Mouse (Mus musculus): ENCODE measurements around the gene Olfr1410. TPM values are rescaled to one million over a fixed set of nuclear protein-coding genes. Genes with fewer than 3 reads are reported as not detected.

The Olfr1410 gene
- polyA plus RNA-seq, 1 experiment from 2014 or later: not detected

DNA sequence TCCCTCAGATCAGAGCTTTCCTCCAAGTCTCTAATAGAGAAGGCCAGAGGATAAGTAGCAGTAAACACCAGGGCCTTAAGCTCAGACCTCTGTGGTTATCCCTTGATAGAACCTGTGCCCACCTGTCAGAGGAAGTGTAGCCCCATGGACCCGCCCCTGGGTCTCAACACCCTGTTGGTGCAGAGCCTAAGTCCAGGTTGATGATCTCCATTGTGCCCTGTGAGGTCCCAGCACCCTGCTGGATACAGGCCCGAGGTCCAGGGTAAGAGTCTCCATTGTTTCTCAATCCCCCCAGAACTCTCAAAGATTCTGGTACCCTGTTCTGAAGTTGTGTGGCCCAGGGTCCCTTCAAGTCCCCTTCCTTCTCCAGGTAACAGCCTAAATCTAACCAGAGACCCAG is 40.5 kb downstream of the Olfr1410 start:
- no peak for DNase-seq (ENCODE audit: extremely low spot score, low spot score)
- WGBS: 58% methylated on average over 2 of the region's 2 CpGs

DNA sequence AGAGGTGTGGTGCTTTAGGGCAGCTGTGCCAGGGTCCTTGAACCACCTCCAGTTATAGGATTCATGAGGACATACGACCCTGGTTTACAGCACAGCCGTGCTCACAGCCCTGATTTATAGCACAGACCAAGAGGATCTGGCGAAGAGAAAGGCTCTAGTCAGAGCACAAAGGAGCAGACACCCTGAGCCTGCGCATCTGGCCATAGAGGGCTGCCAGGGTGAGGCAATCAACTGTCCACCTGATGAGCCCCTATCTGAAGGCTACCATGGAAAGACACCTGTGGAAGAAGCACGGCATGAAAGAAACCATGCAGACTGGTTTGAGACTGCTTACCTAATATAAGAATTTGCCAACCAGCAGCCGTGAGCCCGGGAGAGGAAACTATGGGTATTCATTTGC is 41.0 kb downstream of the Olfr1410 start:
- peaks cover 18% of the 10 kb centered on the region; the same call in 1 of the 2 replicates for H3K27me3 ChIP-seq (ENCODE audit: poor library complexity, severe bottlenecking)
- no peak for DNase-seq (ENCODE audit: extremely low spot score, low spot score)
- H3K27ac ChIP-seq: no peak overlapping the region
- WGBS: 84% methylated on average over 7 of the region's 7 CpGs
- H3K9me3 ChIP-seq: no peaks in the 10 kb centered on the region
- no peaks in the 10 kb centered on the region for H3K36me3 ChIP-seq (replicated peaks)
- H3K4me1 ChIP-seq: peaks cover 32% of the 10 kb centered on the region
- H3K4me3 ChIP-seq: no peak overlapping the region

More for the DNA sequence above, 40.5 kb downstream of the Olfr1410 start:
- H3K4me3 ChIP-seq: no peak overlapping the region
- peaks cover 18% of the 10 kb centered on the region; the same call in 1 of the 2 replicates for H3K27me3 ChIP-seq (ENCODE audit: poor library complexity, severe bottlenecking)
- H3K36me3 ChIP-seq (replicated peaks): no peaks in the 10 kb centered on the region
- H3K9me3 ChIP-seq: no peaks in the 10 kb centered on the region
- peaks cover 29% of the 10 kb centered on the region for H3K4me1 ChIP-seq
- H3K27ac ChIP-seq: no peak overlapping the region

GRCm38 (mm10) chr1:92647026-92647425 is 41.4 kb downstream of the Olfr1410 start:
- no peak for DNase-seq (ENCODE audit: extremely low spot score, low spot score)
- H3K4me1 ChIP-seq: peaks cover 34% of the 10 kb centered on the region
- H3K9me3 ChIP-seq: no peaks in the 10 kb centered on the region
- peaks cover 18% of the 10 kb centered on the region; the same call in 1 of the 2 replicates for H3K27me3 ChIP-seq (ENCODE audit: poor library complexity, severe bottlenecking)
- H3K27ac ChIP-seq: no peak overlapping the region
- no peak overlapping the region for H3K4me3 ChIP-seq
- no peaks in the 10 kb centered on the region for H3K36me3 ChIP-seq (replicated peaks)
- WGBS: 82% methylated on average over 4 of the region's 4 CpGs

- Histone ChIP-seq H3K27me3 (ENCODE audit: poor library complexity, severe bottlenecking) (peaks cover 18% of the 10 kb centered on the region; the same call in 1 of the 2 replicates), H3K9me3 (no peaks in the 10 kb centered on the region), H3K27ac (0 out of 2 replicates have a peak overlapping the region, but pooled peaks have one; percentile 6), H3K4me1 (peaks cover 28% of the 10 kb centered on the region), H3K4me3 (no peak overlapping the region), H3K36me3 (replicated peaks) (no peaks in the 10 kb centered on the region)
- WGBS: 7% methylated on average over 8 of the region's 8 CpGs
- DNase-seq (ENCODE audit: extremely low spot score, low spot score): peak; percentile 84
These were observed 42.2 kb downstream of the Olfr1410 start for GRCm38 (mm10) chr1:92647752-92648151.

GRCm38 (mm10) chr1:92648197-92648596 is 42.6 kb downstream of the Olfr1410 start:
- Histone ChIP-seq H3K4me3 (no peak overlapping the region), H3K27ac (no peak overlapping the region), H3K4me1 (peaks cover 26% of the 10 kb centered on the region), H3K9me3 (no peaks in the 10 kb centered on the region), H3K27me3 (ENCODE audit: poor library complexity, severe bottlenecking) (peaks cover 18% of the 10 kb centered on the region; the same call in 1 of the 2 replicates), H3K36me3 (replicated peaks) (no peaks in the 10 kb centered on the region)
- 58% methylated on average over 10 of the region's 10 CpGs for WGBS
- no peak for DNase-seq (ENCODE audit: extremely low spot score, low spot score)

DNA sequence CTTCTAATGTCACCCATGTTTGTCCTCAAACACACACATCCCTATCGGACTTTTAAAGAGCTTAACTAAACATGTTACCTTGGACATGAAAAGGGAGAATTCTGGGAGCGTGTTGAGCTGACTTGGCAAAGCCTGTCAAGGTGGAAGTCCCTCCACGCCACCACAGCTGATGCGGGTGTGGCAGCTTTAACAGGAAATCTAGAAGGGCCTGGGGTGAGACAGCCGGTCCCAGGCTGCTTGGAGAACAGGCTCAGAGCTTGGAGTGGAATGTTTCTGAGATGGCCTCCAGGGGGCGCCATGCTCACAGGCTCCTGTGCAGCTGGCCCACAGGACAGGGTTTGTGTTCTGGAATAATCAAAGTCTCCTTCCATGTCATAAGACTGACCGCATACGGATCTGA is 43.1 kb downstream of the Olfr1410 start, which contains the start of gene Otos:
TSS of gene Otos (minus strand) at position 169 of the 400 bp plus-strand sequence.
- H3K9me3 ChIP-seq: no peaks in the 10 kb centered on the region
- 0 out of 2 replicates have a peak within 1 kb of the TSS, but pooled peaks have one; percentile 6 for H3K27ac ChIP-seq
- peak; percentile 77 for DNase-seq (ENCODE audit: extremely low spot score, low spot score)
- H3K27me3 ChIP-seq (ENCODE audit: poor library complexity, severe bottlenecking): peaks cover 18% of the 10 kb centered on the region; the same call in 1 of the 2 replicates
- H3K36me3 ChIP-seq (replicated peaks): no peaks in the 10 kb centered on the region
- WGBS: 35% methylated on average over 8 of the region's 8 CpGs
- H3K4me3 ChIP-seq: no peak within 1 kb of the TSS
- peaks cover 26% of the 10 kb centered on the region for H3K4me1 ChIP-seq

GRCm38 (mm10) chr1:92651467-92651866 is 45.9 kb downstream of the Olfr1410 start:
- Histone ChIP-seq H3K36me3 (replicated peaks) (no peaks in the 10 kb centered on the region), H3K4me3 (no peak overlapping the region), H3K9me3 (no peaks in the 10 kb centered on the region), H3K4me1 (peaks cover 26% of the 10 kb centered on the region), H3K27ac (peak overlapping the region; percentile 54), H3K27me3 (ENCODE audit: poor library complexity, severe bottlenecking) (peaks cover 8% of the 10 kb centered on the region; the same call in 1 of the 2 replicates)
- DNase-seq (ENCODE audit: extremely low spot score, low spot score): no peak
- 68% methylated on average over 3 of the region's 3 CpGs for WGBS

GRCm38 (mm10) chr1:92653179-92653578 is 47.6 kb downstream of the Olfr1410 start:
- Histone ChIP-seq H3K27ac (no peak overlapping the region), H3K4me3 (no peak overlapping the region), H3K4me1 (peaks cover 17% of the 10 kb centered on the region), H3K36me3 (replicated peaks) (no peaks in the 10 kb centered on the region), H3K9me3 (no peaks in the 10 kb centered on the region), H3K27me3 (ENCODE audit: poor library complexity, severe bottlenecking) (no peaks in the 10 kb centered on the region)
- DNase-seq (ENCODE audit: extremely low spot score, low spot score): no peak
- WGBS: 94% methylated on average over 3 of the region's 3 CpGs

GRCm38 (mm10) chr1:92654676-92655075 is 49.1 kb downstream of the Olfr1410 start:
- no peaks in the 10 kb centered on the region for H3K36me3 ChIP-seq (replicated peaks)
- H3K4me3 ChIP-seq: no peak overlapping the region
- no peak overlapping the region for H3K27ac ChIP-seq
- H3K27me3 ChIP-seq (ENCODE audit: poor library complexity, severe bottlenecking): no peaks in the 10 kb centered on the region
- no peaks in the 10 kb centered on the region for H3K9me3 ChIP-seq
- no peak for DNase-seq (ENCODE audit: extremely low spot score, low spot score)
- peaks cover 13% of the 10 kb centered on the region for H3K4me1 ChIP-seq
- 72% methylated on average over 2 of the region's 2 CpGs for WGBS

DNA sequence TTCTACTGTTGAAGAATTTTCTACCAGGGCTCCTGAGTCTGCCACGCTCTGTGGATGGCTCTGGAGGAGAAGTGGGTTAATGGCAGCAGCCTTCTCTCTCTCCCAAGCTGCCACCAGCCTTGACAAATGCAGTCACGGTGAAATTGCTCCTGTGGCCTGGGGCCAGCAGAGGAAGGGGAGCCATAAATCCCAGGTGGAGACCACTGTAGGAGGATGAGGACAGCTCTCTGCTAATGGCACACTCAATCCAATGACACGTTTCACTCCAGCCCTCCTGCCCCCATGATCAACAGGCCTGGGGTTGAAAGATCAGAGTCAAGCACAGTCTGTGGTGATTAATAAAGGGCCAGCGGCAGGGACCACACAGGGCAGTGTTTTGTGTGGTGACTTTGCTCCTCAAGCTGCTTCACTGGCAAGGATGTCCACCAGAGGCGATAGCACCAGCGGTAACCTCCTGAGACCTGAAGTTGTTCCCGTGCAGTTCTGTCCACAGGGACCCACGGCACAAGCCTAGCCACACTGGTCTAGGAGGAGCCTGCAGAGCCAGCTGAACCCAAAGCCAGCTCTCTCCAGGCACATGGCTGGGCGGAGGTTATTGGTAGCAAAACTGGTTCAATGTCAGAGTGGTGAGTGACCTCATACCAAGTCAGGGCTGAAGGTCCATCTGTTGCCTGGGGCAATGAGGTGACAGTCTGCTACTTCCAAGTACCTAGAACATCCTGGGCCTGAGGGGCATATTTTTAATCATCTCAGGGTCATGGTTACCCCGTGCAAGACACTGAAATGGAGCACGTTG is 51.6 kb downstream of the Olfr1410 start:
- 86% methylated on average over 11 of the region's 11 CpGs for WGBS

GRCm38 (mm10) chr1:92659392-92659791 is 53.8 kb downstream of the Olfr1410 start:
- H3K27ac ChIP-seq: no peak overlapping the region
- 76% methylated on average over 5 of the region's 5 CpGs for WGBS
- no peaks in the 10 kb centered on the region for H3K9me3 ChIP-seq
- H3K36me3 ChIP-seq (replicated peaks): no peaks in the 10 kb centered on the region
- DNase-seq (ENCODE audit: extremely low spot score, low spot score): no peak
- no peaks in the 10 kb centered on the region for H3K4me1 ChIP-seq
- no peak overlapping the region for H3K4me3 ChIP-seq
- H3K27me3 ChIP-seq (ENCODE audit: poor library complexity, severe bottlenecking): no peaks in the 10 kb centered on the region

More for the DNA sequence above, 51.6 kb downstream of the Olfr1410 start:
- no peak overlapping the region for H3K27ac ChIP-seq
- H3K27me3 ChIP-seq (ENCODE audit: poor library complexity, severe bottlenecking): no peaks in the 10 kb centered on the region
- H3K4me1 ChIP-seq: no peaks in the 10 kb centered on the region; the same call in 1 of the 2 replicates
- no peak for DNase-seq (ENCODE audit: extremely low spot score, low spot score)
- no peak overlapping the region for H3K4me3 ChIP-seq
- H3K9me3 ChIP-seq: no peaks in the 10 kb centered on the region
- H3K36me3 ChIP-seq (replicated peaks): no peaks in the 10 kb centered on the region

All from forebrain, embryonic 10.5 days (tissue).